Comparison of ENCODE assay signal across 8 mouse cellular contexts in the genomic region with DNA sequence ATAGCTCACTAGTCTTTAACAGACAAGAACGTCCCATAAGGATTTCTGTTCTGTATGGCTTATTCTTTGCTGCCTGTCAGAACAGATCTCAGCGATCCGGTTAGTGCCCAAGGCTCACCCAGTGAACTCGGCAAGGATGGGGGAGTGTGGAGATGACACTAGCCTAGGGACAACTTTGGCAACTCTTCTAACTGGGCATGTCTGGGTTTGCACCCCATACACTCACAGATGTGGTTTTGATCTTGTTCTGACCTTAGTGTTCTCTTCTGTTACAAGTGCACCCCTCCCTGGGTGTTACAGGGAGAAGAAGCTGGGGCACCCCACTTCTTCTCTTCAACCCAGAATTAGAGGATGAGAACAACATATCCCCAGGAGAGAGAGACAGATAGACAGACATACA. TPM values are rescaled to one million over a fixed set of nuclear protein-coding genes. Genes with fewer than 3 reads are reported as not detected.
DNase-seq lines count a peak whose midpoint lies in the region; ATAC-seq lines count a peak whose summit lies in the region.

No protein-coding gene starts in this region.

- no peak for ATAC-seq in heart, embryonic 16.5 days (replicated peaks; ENCODE audit: extremely low read depth, insufficient read depth, low FRiP score)
- ATAC-seq in hindbrain, embryonic 13.5 days (ENCODE audit: low FRiP score): 0 out of 2 replicates have a peak, but pooled peaks have one; percentile 6
- ATAC-seq in midbrain, embryonic 15.5 days (replicated peaks): no peak

- no peak for DNase-seq in heart, postnatal 4 days
- peak; percentile 15 to 23 for DNase-seq in cerebellum, postnatal 25 days
- no peak for DNase-seq in ovary, adult 18-20 months (ENCODE audit: low spot score)
- no peak for DNase-seq in kidney, postnatal 25 days
- no peak for DNase-seq in embryo, embryonic 10 days (ENCODE audit: low spot score)

- H3K4me2 ChIP-seq in heart, embryonic 16.5 days (ENCODE audit: low read depth, low read length): peak overlapping the region; percentile 96
- peak overlapping the region; percentile 85 for H3K4me2 ChIP-seq in hindbrain, embryonic 13.5 days
- peak overlapping the region; percentile 94 for H3K4me2 ChIP-seq in midbrain, embryonic 15.5 days

- H3K4me3 ChIP-seq in heart, embryonic 16.5 days (ENCODE audit: low read length): peak overlapping the region; percentile 70
- peak overlapping the region; percentile 82 for H3K4me3 ChIP-seq in hindbrain, embryonic 13.5 days
- peak overlapping the region; percentile 77 for H3K4me3 ChIP-seq in midbrain, embryonic 15.5 days

- no peaks in the 10 kb centered on the region for H3K9me3 ChIP-seq in heart, embryonic 16.5 days (replicated peaks; ENCODE audit: control insufficient read depth, low read length)
- H3K9me3 ChIP-seq in hindbrain, embryonic 13.5 days: no peaks in the 10 kb centered on the region
- H3K9me3 ChIP-seq in midbrain, embryonic 15.5 days: no peaks in the 10 kb centered on the region

- H3K36me3 ChIP-seq in heart, embryonic 16.5 days (ENCODE audit: control insufficient read depth, insufficient read depth): no peaks in the 10 kb centered on the region
- H3K36me3 ChIP-seq in hindbrain, embryonic 13.5 days: no peaks in the 10 kb centered on the region
- no peaks in the 10 kb centered on the region for H3K36me3 ChIP-seq in midbrain, embryonic 15.5 days (replicated peaks)

- H3K27ac ChIP-seq in heart, embryonic 16.5 days (ENCODE audit: low read length): no peak overlapping the region
- no peak overlapping the region for H3K27ac ChIP-seq in hindbrain, embryonic 13.5 days
- H3K27ac ChIP-seq in midbrain, embryonic 15.5 days: no peak overlapping the region

- H3K27me3 ChIP-seq in heart, embryonic 16.5 days (ENCODE audit: control insufficient read depth, insufficient read depth, low read length): peaks cover 41% of the 10 kb centered on the region
- peaks cover 14% of the 10 kb centered on the region for H3K27me3 ChIP-seq in hindbrain, embryonic 13.5 days
- peaks cover 3% of the 10 kb centered on the region; the same call in 1 of the 2 replicates for H3K27me3 ChIP-seq in midbrain, embryonic 15.5 days (replicated peaks)

- H3K4me1 ChIP-seq in heart, embryonic 16.5 days (ENCODE audit: control insufficient read depth, insufficient read depth, low read length): peaks cover 7% of the 10 kb centered on the region
- peaks cover 43% of the 10 kb centered on the region for H3K4me1 ChIP-seq in hindbrain, embryonic 13.5 days (replicated peaks)
- peaks cover 42% of the 10 kb centered on the region for H3K4me1 ChIP-seq in midbrain, embryonic 15.5 days

- H3K9ac ChIP-seq in heart, embryonic 16.5 days (ENCODE audit: low read length): no peak overlapping the region
- peak overlapping the region; percentile 89 for H3K9ac ChIP-seq in hindbrain, embryonic 13.5 days
- peak overlapping the region; percentile 82 for H3K9ac ChIP-seq in midbrain, embryonic 15.5 days

- WGBS in heart, embryonic 16.5 days: 36% methylated on average over 4 of the region's 4 CpGs
- 40% methylated on average over 4 of the region's 4 CpGs for WGBS in hindbrain, embryonic 13.5 days
- 23% methylated on average over 4 of the region's 4 CpGs for WGBS in midbrain, embryonic 15.5 days

RNA-seq across cellular contexts. Expression of a gene that starts 1.0 kb away (rescaled TPM):
- polyA plus RNA-seq in heart, embryonic 16.5 days (2015; fragmentation: Nextera tagmentation; extraction: Ambion mirVana): 0.47 and 0.62 TPM in 2 replicates
- under 1 TPM; 0.67 to 0.70 TPM for total RNA-seq in heart, postnatal 4 days (2021)
- 5.2 and 5.9 TPM in 2 replicates for polyA plus RNA-seq in hindbrain, embryonic 13.5 days (2015; fragmentation: Nextera tagmentation; extraction: Ambion mirVana)
- 6.9 and 8.9 TPM in 2 replicates for polyA plus RNA-seq in midbrain, embryonic 15.5 days (2015; fragmentation: Nextera tagmentation; extraction: Ambion mirVana)

Comparison
In these comparisons a context has a peak if more than half of its experiments do, and no peak if none do; other contexts are left out.
1. DNase-seq: peak in cerebellum, postnatal 25 days (2 of 2); none in heart, postnatal 4 days (single experiment), ovary, adult 18-20 months (single experiment), kidney, postnatal 25 days (0 of 2) and embryo, embryonic 10 days (single experiment).
2. Peak in every context shown above with its lines, with median percentiles within 50 percentile points of each other: H3K4me2 ChIP-seq and H3K4me3 ChIP-seq.